Mouse (Mus musculus) bone marrow macrophage, adult 2 months (primary cell): ENCODE data around the gene Fhl5.

Source experiments
- CTCF ChIP-seq: IDR thresholded peaks from 2 replicates; pipeline ENCODE4 v1.5.1; 2012; ENCODE audit warnings: low read depth, mild to moderate bottlenecking, low read length, moderate library complexity
- POLR2A ChIP-seq: IDR thresholded peaks from 2 replicates; pipeline ENCODE4 v1.6.1; 2012; ENCODE audit warnings: mild to moderate bottlenecking, low read depth, low read length, borderline replicate concordance

DNA sequence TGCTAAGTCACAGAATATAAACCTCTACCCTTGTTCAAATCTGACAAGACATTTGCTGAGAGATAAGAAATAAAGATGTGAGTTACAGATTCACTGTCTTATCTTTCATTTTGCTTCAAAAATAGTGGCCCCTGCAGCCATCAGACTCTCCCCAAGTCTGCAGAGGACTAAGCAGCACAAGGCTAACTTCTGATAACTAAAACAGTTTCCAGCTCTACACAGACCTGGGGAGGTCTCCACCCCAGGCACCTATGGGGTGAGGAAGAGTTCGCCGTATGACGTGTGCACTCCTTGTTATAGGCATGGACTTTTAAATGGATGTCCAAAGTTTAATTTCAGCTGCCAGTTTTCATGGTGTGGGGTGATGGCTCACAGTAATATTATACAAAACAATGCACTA lies 10.1 kb downstream of the Fhl5 start:
- TF ChIP-seq CTCF (no peak), POLR2A (no peak)
